Mouse (Mus musculus) hindlimb bud, embryonic 11.5 days (tissue): ENCODE results near the gene Taar8b.
"Not testable (repeated sequence)": the region's sequence is repeated elsewhere in the genome, so short reads cannot be mapped to it uniquely, and the experiment has no call there.

Source experiments
- DNase-seq: peaks from one replicate; pipeline ENCODE4 v3.0.0-alpha.2; 2012; ENCODE audit warnings: low read depth, low spot score; ENCODE audit errors: extremely low spot score

Gene Taar8b

DNA sequence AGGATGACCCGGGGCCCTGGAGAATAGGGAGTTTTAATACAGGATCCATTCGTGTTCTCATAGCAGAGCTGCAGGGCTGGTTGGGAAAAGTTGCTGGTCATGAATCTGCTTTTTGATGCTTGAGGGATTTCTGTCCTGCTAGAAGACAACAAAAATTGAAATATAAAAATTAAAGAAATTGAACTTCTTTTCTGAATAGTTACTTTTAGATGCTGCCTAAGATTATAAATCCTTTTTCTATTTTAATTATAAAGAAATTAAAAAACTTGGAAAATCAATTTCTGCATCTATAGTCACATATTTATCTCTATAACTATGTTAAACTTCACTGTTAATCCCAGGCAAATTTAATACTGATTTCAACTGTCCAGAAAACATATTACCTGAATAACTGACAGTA lies at the start of gene Taar8b:
TSS of gene Taar8b (minus strand) at position 101 of the 400 bp plus-strand sequence.
- DNase-seq = no peak

DNA sequence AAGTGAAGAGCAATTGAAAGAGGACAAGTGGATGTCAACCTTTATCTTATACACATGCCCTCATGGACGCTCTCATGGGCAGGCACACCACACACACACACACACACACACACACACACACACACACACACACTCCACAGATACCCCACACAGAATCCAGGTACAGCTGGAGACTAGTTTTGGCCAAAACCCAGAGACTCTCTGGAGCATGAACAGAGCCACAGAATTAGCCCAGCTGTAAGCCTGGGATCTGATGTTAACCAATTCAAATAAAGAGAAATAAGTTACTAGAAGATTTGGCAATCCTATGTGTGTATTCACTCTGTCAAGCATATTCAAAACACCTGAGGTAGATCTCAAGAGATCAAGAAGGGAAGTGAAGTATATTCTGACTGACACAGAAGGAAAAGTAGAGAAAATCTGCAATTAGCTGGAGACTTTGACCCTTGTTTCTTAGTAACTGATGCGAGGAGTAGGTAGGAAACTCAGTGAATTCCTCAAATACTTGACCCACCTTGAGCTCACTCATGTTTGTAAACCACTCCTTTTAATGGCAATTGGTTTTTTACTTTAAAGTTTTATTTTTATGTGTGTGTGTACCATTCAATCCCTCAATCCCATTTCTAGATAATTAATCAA lies 46.6 kb upstream of the Taar8b start:
- DNase-seq = no peak

DNA sequence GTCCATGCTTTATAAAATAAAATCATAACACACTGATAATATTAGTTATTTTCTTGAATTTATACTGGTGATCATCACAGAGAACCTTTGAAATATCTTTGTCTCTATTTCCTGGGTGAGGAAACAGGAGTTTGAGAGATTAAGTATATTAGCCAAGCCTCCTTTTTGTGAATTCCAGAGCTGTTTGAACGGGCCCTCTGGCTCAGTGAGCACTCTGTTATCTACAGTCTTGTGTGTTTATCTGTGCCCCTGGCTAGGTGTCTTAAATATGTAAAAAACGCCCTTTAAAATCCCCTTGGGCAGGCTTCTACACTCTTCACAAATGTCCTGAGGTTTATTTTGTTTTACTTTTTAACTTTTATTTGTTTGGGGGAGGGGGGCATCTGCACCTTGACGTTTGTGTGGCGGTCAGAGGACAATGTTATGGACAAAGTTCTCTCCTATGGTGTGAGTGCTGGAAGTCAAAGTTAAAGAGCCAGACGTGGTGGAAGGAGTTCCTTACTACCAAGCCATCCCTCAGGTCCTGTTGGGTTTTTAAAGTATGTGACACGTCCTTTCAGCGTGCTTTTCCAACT lies 42.1 kb upstream of the Taar8b start:
- DNase-seq = no peak

DNA sequence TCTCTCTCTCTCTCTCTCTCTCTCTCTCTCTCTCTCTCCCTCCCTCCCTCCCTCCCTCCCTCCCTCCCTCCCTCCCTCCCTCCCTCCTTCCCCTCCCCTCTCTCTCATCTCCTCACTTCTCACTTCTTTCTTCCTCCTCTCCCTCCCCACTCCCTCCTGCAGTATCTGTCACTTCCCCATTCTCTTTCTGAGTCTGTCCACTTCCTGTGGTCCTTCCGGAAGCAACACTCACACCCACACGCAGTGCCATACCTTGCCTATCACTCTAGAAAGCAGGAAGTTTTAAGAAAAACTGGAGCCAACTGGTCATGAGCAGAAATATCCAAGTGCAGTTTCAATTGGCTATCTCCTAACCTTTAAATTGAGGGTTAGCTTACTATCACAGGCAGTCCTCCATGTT lies 41.0 kb upstream of the Taar8b start:
- DNase-seq = no peak

DNA sequence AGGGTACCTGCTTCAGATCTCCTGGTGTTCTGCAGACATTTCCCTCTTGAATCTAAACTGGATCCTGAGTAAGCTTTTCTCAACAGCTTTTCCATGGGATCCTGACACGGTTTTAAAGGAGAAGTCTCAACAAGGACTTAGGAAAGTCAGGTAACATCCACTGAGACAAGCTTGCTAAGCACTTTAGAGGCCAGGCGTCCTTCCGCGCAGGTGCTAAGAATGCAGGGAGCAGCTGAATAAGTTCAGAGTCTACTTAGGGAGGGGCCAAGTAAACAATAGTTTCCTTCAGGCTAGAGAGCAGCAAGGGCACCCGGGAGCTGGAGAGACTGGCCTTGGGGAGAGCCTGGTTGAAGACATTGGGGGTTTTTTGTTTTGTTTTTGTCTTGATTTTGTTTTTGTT lies 40.2 kb upstream of the Taar8b start:
- DNase-seq = no peak

DNA sequence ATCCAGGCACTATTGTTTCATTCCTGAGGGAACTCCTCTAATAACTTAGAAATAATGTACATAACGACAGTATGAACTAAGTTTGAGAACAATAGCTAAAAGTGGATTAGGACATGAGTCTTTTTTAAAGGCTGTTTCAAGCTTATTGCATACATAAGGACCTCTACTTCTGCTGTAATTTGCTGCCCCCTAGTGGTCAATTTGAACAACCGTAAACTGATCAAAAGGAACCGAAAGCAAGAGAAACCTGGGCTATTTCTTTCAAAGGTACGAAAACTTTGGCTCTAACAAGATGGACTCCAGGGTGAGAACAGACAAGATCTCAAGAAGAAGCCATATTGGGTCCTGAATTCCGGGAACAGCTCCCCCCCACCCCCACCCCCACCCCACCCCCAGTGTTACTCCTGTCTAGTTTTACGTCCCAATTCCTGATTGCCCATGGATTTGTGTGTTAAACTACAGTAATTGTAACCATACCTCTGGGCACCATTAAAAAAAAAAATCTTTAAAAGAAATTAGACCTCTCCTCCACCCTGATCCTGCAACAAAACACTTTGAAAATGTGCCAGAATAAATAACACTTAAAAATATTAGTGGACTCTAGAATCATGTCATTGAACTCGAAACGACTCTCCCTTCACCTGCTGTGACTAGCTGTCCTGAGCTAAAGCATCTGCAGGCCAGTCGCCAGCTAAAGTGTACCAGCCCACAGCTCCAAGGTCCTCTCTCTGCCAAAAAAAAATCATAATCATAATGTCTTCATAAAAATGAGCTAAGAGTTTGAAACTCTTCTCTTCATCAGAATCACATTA lies 39.6 kb upstream of the Taar8b start:
- peak; percentile 80 for DNase-seq

DNA sequence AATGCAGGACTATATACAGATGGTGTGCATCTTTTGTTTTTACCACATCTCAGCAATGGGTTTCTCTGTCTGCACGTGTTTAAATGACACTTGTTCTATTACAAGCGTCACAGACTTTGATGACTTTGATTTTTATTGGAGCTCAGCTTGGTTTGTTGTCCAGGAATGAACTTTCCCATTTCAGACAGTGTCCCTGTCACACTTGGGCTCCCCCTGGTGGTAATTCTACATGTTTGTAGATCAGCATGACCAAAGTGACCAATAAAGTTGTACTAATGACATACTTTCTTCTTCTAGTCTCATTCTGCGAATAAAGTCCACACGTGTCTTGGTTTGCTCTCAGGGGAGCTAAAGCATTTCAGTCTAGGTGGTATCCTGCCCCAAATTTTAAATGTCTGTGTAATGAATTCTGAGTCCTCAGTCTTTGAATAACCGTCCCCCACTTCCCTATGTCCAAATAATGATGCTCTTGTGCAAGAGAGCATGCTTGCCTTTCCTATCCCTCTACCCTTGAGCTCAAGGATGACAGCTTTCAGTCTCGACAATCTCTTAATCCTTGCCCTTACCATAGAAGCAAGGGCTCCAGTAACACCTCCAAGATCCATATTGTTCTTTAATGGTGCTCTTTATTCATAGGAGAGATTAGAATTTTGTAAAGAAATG lies 19.2 kb upstream of the Taar8b start:
- peak; percentile 50 for DNase-seq

DNA sequence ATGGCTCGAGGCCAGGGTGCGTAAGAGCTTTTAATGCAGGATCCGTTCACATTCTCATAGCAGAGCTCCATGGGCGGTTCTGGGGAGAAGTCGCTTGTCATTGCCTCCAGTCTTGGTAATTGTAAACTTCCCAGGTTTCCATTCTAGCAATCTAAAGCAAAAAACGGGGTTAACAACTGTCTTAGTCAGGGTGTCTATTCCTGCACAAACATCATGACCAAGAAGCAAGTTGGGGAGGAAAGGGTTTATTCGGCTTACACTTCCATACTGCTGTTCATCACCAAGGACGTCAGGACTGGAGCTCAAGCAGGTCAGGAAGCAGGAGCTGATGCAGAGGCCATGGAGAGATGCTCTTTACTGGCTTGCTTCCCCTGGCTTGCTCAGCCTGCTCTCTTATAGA lies 17.3 kb upstream of the Taar8b start, which contains the start of gene Taar9:
TSS of gene Taar9 (minus strand) at position 101 of the 400 bp plus-strand sequence.
- DNase-seq = not testable (repeated sequence)

DNA sequence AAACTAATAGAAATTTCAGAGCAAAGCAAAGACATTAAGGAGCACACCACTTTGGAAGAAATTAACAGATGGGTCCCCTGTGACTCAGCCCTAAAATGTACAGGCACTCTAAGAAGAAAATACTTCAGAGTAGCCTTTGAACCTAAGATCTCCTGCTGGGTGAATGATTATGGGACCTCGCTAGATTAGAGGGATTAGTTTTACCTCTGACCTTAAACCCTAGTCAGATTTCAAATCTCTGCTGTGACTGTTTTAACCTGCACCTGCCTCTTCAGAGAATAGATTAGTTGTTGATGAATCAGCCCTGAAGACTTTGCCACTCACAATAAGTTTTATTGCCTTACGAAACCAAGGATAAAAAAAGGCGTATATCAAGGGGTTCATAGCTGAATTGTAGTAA lies 16.1 kb upstream of the Taar8b start:
- DNase-seq = no peak

DNA sequence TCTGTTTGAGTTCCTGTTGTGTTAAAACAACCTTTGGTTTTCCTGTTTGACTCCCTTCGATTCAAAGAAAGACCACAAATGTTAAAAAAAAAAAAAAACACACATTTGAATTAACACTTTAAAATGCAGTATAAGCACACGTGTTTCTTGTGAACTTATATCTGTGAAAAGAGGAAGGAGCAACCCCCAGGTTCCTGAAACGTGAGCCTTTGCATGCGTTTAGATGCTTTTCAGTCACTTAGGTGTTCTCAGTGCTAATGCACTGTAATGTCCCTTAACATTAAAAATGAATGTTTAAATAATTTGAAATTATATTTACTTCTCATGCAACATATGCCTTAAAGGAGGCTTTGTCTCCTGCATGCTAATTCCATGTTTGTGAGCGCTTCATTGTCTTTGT lies 15.7 kb upstream of the Taar8b start:
- no peak for DNase-seq

DNA sequence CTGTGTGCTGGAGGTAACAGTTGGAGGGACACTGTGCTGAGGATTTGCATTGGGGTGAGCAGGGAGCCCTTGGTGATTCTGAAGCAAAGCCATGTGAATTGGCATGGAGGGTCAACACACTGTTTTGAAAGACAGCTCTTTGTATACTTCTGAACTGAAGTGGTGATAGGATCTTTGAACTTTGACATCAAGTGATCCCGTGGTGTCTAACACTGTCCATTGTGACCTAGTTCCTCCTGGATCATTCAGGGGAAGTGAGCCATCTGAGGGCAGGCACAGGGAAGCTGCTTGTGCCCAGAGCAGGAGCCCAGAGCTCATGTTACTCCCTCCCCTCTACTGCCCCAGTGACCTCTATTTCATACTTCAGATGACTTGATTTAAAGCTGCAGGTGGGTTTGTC lies 11.2 kb upstream of the Taar8b start:
- DNase-seq = not testable (repeated sequence)

DNA sequence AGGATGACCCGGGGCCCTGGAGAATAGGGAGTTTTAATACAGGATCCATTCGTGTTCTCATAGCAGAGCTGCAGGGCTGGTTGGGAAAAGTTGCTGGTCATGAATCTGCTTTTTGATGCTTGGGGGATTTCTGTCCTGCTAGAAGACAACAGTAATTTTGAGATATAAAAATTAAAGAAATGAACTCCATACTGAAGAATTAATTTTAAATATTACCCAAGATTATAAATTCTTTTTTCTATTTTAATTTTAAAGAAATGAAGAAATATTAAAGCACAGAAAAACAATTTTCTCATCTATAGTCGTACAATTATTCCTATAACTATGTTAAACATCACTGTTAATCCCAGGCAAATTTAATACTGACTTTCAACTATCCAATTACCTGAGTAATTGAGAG lies 9.7 kb upstream of the Taar8b start, which contains the start of gene Taar8c:
TSS of gene Taar8c (minus strand) at position 101 of the 400 bp plus-strand sequence.
- DNase-seq = not testable (repeated sequence)

DNA sequence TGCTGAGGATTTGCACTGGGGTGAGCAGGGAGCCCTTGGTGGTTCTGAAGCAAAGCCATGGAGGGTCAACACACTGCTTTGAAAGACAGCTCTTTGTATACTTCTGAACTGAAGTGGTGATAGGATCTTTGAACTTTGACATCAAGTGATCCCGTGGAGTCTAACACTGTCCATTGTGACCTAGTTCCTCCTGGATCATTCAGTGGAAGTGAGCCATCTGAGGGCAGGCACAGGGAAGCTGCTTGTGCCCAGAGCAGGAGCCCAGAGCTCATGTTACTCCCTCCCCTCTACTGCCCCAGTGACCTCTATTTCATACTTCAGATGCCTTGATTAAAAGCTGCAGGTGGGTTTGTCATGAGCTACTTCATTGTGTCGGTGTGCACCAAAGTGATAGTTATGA lies 4.9 kb upstream of the Taar8b start:
- not testable (repeated sequence) for DNase-seq

DNA sequence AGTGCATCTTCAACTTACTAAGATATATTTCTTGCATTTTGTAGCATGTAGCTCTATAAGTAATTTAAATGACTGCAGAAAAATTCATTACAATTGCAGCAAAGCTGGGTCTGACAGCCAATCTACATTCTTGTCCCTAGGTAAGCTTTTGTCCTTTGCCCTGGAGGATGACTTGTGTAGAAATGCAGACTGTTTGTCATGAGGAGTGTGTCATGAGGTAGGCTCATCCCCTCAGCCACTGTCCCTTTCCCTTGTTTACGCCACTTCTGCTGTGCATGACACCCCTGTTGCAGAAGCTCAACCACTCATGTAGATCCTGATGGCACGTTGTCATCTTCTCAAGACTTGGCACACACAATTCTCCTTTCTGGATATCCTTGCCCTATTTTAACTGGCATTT lies 4.9 kb downstream of the Taar8b start:
- no peak for DNase-seq

DNA sequence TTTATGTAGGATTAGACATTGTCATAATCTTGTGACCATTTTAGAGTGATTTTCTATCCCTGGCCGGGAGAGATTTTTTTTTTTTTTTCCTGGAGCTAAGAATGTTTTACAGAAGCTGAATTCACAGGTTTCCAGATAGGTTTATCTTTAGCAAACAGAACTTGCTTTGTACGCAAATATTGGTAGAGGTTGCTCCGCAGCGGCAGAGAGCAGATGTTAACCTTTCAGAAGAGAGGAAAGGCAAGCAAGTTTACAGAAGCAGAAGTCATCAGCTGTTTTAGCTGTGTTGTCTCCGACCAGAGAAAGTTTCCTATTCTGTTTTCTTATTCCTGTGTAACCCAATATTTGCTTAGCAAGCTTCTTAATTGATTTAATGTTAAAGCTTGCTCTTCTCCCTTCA lies 5.5 kb downstream of the Taar8b start:
- DNase-seq = no peak

DNA sequence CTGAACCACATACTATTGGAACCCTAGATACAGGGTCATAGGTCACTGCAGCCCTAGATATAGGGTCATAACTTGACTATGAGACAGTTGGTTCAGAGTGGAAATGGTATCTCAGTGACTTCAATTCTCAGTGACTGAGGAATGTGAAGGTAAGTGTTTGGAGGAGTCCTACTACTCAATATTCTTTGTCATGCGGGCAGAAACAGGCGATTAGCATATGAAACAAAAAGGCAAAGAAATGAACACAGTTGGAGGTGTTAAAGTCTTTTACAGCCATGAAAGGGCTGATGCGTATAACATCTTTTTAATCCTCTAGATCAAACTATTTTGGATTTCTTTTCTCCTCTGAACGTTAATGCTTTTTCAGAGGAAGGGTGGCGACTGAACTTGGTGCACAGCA lies 6.2 kb downstream of the Taar8b start:
- DNase-seq = no peak

DNA sequence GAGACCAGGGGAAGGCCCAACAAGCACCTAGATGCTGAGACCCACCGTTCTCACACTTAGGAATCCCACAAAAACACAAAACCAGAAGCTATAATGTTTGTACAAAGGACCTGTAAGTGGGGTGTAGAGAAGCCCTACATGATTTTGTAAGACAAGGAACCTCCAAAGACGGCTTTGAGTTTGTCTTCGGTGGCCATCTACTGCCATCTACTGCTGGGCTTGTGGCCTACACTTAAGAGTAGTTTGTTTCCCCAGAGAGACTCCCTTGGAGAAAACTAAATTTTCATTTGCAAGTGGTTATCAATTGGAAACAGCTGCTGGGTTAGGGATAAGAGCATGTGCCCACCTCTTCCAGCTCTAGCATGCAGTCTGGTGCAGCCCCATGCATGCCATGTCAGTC lies 11.9 kb downstream of the Taar8b start:
- peak; percentile 16 for DNase-seq

DNA sequence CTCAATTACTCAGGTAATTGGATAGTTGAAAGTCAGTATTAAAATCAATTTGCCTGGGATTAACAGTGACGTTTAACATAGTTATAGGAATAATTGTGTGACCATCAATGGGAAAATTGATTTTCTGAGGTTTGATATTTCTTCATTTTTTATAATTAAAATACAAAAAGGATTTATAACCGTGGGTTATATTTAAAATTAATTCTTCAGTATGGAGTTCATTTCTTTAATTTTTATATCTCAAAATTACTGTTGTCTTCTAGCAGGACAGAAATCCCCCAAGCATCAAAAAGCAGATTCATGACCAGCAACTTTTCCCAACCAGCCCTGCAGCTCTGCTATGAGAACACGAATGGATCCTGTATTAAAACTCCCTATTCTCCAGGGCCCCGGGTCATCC lies 15.9 kb downstream of the Taar8b start, which contains the start of gene Taar8a:
TSS of gene Taar8a (plus strand) at position 301 of the 400 bp plus-strand sequence.
- not testable (repeated sequence) for DNase-seq

DNA sequence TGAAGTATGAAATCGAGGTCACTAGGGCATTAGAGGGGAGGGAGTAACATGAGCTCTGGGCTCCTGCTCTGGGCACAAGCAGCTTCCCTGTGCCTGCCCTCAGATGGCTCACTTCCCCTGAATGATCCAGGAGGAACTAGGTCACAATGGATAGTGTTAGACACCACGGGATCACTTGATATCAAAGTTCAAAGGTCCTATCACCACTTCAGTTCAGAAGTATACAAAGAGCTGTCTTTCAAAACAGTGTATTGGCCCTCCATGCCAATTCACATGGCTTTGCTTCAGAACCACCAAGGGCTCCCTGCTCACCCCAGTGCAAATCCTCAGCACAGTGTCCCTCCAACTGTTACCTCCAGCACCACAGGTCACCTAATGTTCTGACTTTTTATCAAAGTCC lies 17.3 kb downstream of the Taar8b start:
- DNase-seq = not testable (repeated sequence)

DNA sequence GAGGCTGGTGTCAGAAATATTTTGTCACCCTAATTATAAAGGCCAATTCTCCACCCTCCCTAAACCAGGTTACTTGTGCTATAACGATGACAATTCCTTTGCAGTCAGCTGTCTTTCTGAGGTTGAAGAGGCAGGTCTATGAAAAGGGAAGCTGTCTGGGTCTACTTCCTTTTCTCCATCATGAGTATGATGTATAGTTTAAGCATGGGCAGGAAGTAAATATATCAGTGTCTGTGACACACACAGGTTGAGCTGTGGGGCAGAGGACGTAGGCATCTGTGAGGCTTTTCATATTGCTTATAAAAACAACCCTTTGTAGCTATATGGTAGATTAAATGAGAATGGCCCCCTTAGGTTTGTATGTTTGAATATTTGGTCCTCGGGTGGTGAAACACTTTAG lies 33.1 kb downstream of the Taar8b start:
- DNase-seq = no peak

DNA sequence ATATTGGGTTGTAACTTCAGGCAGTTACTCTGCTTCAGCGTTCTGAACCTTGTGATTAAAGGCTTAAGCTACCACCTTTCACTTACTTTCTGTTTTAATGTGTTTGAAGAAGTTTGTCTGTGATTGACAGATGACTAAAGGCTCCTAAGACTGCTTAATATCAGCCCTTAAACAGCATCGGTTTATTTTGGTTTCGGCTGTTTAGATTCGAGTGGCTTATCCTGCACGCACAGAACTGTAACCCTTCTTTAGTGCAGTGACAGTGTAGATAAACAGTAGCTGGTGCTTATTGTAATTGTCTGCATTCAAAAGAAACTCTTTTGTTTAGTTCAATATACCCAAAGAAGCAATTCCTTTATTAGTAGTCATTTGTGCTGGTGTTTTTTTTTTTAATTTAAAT lies 40.1 kb downstream of the Taar8b start:
- no peak for DNase-seq
